Mouse (Mus musculus) ES-E14 (cell line): ENCODE results near the gene Olfr368. TPM values are rescaled to one million over a fixed set of nuclear protein-coding genes. Genes with fewer than 3 reads are reported as not detected.

Source experiments
- DNase-seq: peaks from one replicate; pipeline ENCODE4 v3.0.0-alpha.2; 2013; ENCODE audit warnings: low read depth, low spot score
- H3K27ac ChIP-seq: 2 replicates; pipeline ENCODE4 v1.5.1; 2012; ENCODE audit warnings: low read depth, mild to moderate bottlenecking, low read length, moderate library complexity, mixed read lengths; ENCODE audit not compliant: poor library complexity, insufficient read depth, severe bottlenecking
- H3K36me3 ChIP-seq: 2 replicates; pipeline ENCODE4 v1.6.1; 2012; ENCODE audit warnings: mild to moderate bottlenecking, low read length, moderate library complexity, mixed read lengths; ENCODE audit not compliant: control insufficient read depth, poor library complexity, insufficient read depth, severe bottlenecking
- H3K4me1 ChIP-seq, 2 experiments: fragments of 150-350 bp in 1 of 2; sonication (generic) in 1 of 2; 2 replicates each; pipeline ENCODE4 v1.6.1; 2012; ENCODE audit warnings: low read length in 2 of 2, mild to moderate bottlenecking in 1 of 2, mixed read lengths in 1 of 2; ENCODE audit not compliant: control insufficient read depth in 2 of 2, insufficient read depth in 2 of 2, poor library complexity in 1 of 2
- H3K4me3 ChIP-seq, 2 experiments: fragments of 150-350 bp in 1 of 2; sonication (generic) in 1 of 2; 2 replicates each; pipeline ENCODE4 v1.5.1; 2012; ENCODE audit warnings: low read length in 2 of 2, low read depth in 1 of 2, mild to moderate bottlenecking in 1 of 2, mixed read lengths in 1 of 2; ENCODE audit not compliant: insufficient read depth in 1 of 2, poor library complexity in 1 of 2, severe bottlenecking in 1 of 2
- H3K9ac ChIP-seq: 2 replicates; pipeline ENCODE4 v1.6.1; 2012; ENCODE audit warnings: low read depth, mild to moderate bottlenecking, low read length, mixed read lengths; ENCODE audit not compliant: poor library complexity, insufficient read depth, severe bottlenecking
- H3K9me3 ChIP-seq: fragments of 150-350 bp; sonication (generic); 2 replicates; pipeline ENCODE4 v1.6.1; 2012; ENCODE audit warnings: low read depth, mild to moderate bottlenecking, low read length; ENCODE audit not compliant: control insufficient read depth, insufficient read depth
- CHD2 ChIP-seq: IDR thresholded peaks from 2 replicates; pipeline ENCODE4 v1.6.1; 2014; ENCODE audit warnings: mild to moderate bottlenecking, low read depth, low read length, inconsistent platforms
- HCFC1 ChIP-seq: IDR thresholded peaks from 2 replicates; pipeline ENCODE4 v1.6.1; 2012; ENCODE audit warnings: low read length, inconsistent platforms, borderline replicate concordance; ENCODE audit not compliant: insufficient read depth
- MAFK ChIP-seq: IDR thresholded peaks from 2 replicates; pipeline ENCODE4 v1.6.1; 2014; ENCODE audit warnings: mild to moderate bottlenecking, low read depth, low read length, inconsistent platforms; ENCODE audit not compliant: insufficient read depth
- ZC3H11A ChIP-seq: IDR thresholded peaks from 2 replicates; pipeline ENCODE4 v1.6.1; 2012; ENCODE audit warnings: low read depth, mild to moderate bottlenecking, inconsistent platforms, low read length, borderline replicate concordance
- ZNF384 ChIP-seq: IDR thresholded peaks from 2 replicates; pipeline ENCODE4 v1.6.1; 2012; ENCODE audit warnings: low read depth, low read length, inconsistent platforms
- in situ Hi-C, 2 experiments: fragments of 600-800 bp; cut with MboI; formaldehyde crosslinking; loops; one replicate each; pipeline ENCODE4 v1.15.1; 2025; ENCODE audit warnings: low sequenced_read_pairs in 2 of 2, inconsistent platforms in 1 of 2; ENCODE audit not compliant: unreplicated experiment in 2 of 2
- total RNA-seq: library from RNA; depleted of rRNA; stranded (reverse); fragments of 300-350 nt; gene quantifications from 2 replicates; pipeline ENCODE4 v1.2.3, GENCODE M21; 2012

The Olfr368 gene
- total RNA-seq, 1 experiment = not detected

GRCm38 (mm10) chr2:37355571-37355970 is 29.3 kb downstream of the Olfr368 start:
- no peaks in the 10 kb centered on the region for H3K9me3 ChIP-seq
- H3K4me1 ChIP-seq = peaks cover 0 to 2% of the 10 kb centered on the region in 2 experiments; a peak in 1 of 4 replicates
- in situ Hi-C loops = no loop called here
- no peak overlapping the region for H3K4me3 ChIP-seq
- no peak overlapping the region for H3K27ac ChIP-seq
- no peak for DNase-seq
- no peak for TF ChIP-seq ZC3H11A
- TF ChIP-seq HCFC1 = no peak
- no peak for TF ChIP-seq MAFK
- no peak for TF ChIP-seq ZNF384
- no peak for TF ChIP-seq CHD2
- H3K9ac ChIP-seq = no peak overlapping the region
- peaks cover 21% of the 10 kb centered on the region for H3K36me3 ChIP-seq

GRCm38 (mm10) chr2:37358633-37359540 is 32.6 kb downstream of the Olfr368 start, which contains the start of gene Pdcl:
Gene Pdcl, minus strand, starts transcription at chr2:37359332.
- peak within 1 kb of the TSS; percentile 96 for H3K27ac ChIP-seq
- peaks cover 0 to 2% of the 10 kb centered on the region in 2 experiments; a peak in 1 of 4 replicates for H3K4me1 ChIP-seq
- H3K36me3 ChIP-seq = peaks cover 13% of the 10 kb centered on the region
- peak within 1 kb of the TSS; percentile 80 to 82 for H3K4me3 ChIP-seq
- DNase-seq = peak; percentile 100
- in situ Hi-C loops = no loop called here
- no peak for TF ChIP-seq CHD2
- TF ChIP-seq HCFC1 = peak; percentile 52; the same call in 1 of the 2 replicates
- H3K9ac ChIP-seq = peak within 1 kb of the TSS; percentile 79
- no peaks in the 10 kb centered on the region for H3K9me3 ChIP-seq

GRCm38 (mm10) chr2:37359908-37360307 is 33.6 kb downstream of the Olfr368 start:
- peaks cover 0 to 2% of the 10 kb centered on the region in 2 experiments; a peak in 1 of 4 replicates for H3K4me1 ChIP-seq
- DNase-seq = no peak
- in situ Hi-C loops = no loop called here
- no peaks in the 10 kb centered on the region for H3K9me3 ChIP-seq
- H3K9ac ChIP-seq = peak overlapping the region; percentile 40; the same call in 1 of the 2 replicates
- H3K4me3 ChIP-seq = peak overlapping the region in 1 of 2 experiments; percentile 82; a peak in 2 of 4 replicates
- no peak for TF ChIP-seq ZC3H11A
- peak overlapping the region; percentile 94; the same call in 1 of the 2 replicates for H3K27ac ChIP-seq
- H3K36me3 ChIP-seq = peaks cover 9% of the 10 kb centered on the region

GRCm38 (mm10) chr2:37370651-37371050 is 44.3 kb downstream of the Olfr368 start:
- no peak overlapping the region for H3K4me3 ChIP-seq
- no peak overlapping the region for H3K9ac ChIP-seq
- H3K9me3 ChIP-seq = no peaks in the 10 kb centered on the region
- in situ Hi-C loops = no loop called here
- H3K27ac ChIP-seq = no peak overlapping the region
- DNase-seq = no peak
- peaks cover 4% of the 10 kb centered on the region; the same call in 1 of the 2 replicates for H3K36me3 ChIP-seq
- no peaks in the 10 kb centered on the region for H3K4me1 ChIP-seq
- TF ChIP-seq ZC3H11A (no peak), MAFK (no peak), HCFC1 (no peak), CHD2 (no peak)

GRCm38 (mm10) chr2:37376018-37376417 is 49.7 kb downstream of the Olfr368 start:
- H3K9ac ChIP-seq = no peak overlapping the region
- peaks cover 6% of the 10 kb centered on the region for H3K36me3 ChIP-seq
- in situ Hi-C loops = no loop called here
- DNase-seq = no peak
- no peaks in the 10 kb centered on the region for H3K4me1 ChIP-seq
- no peak overlapping the region for H3K4me3 ChIP-seq
- no peak overlapping the region for H3K27ac ChIP-seq
- TF ChIP-seq ZC3H11A (no peak), ZNF384 (no peak), CHD2 (no peak), MAFK (no peak), HCFC1 (no peak)
- H3K9me3 ChIP-seq = no peaks in the 10 kb centered on the region
